Mouse (Mus musculus): ENCODE results near the gene Tcf7l2.

Tcf7l2 gene

GRCm38 (mm10) chr19:55938254-55939046, 196.8 kb downstream of the Tcf7l2 start:
- in situ Hi-C loops (cut with MboI, MseI), result no loop called here

- in situ Hi-C loops (cut with MboI, MseI), result no loop called here
These were observed 197.5 kb downstream of the Tcf7l2 start for GRCm38 (mm10) chr19:55939090-55939489.

- in situ Hi-C loops (cut with MboI, MseI), result no loop called here
These were observed 198.1 kb downstream of the Tcf7l2 start for GRCm38 (mm10) chr19:55939719-55940118.

- in situ Hi-C loops (cut with MboI, MseI), result no loop called here
These were observed 199.1 kb downstream of the Tcf7l2 start for GRCm38 (mm10) chr19:55940538-55941252.

- in situ Hi-C loops (cut with MboI, MseI), result no loop called here
These were observed 199.9 kb downstream of the Tcf7l2 start for GRCm38 (mm10) chr19:55941253-55942125.

GRCm38 (mm10) chr19:55951397-55951796, 209.8 kb downstream of the Tcf7l2 start:
- in situ Hi-C loops (cut with MboI, MseI), result no loop called here

- in situ Hi-C loops (cut with MboI, MseI), result no loop called here
These were observed 211.6 kb downstream of the Tcf7l2 start for GRCm38 (mm10) chr19:55953207-55953606.

GRCm38 (mm10) chr19:55955126-55955525, 213.5 kb downstream of the Tcf7l2 start:
- in situ Hi-C loops (cut with MboI, MseI), result loop anchor here (5.0 kb wide), 1 partner anchor 47 kb away; no protein-coding TSS in a partner anchor

GRCm38 (mm10) chr19:55956745-55957144, 215.1 kb downstream of the Tcf7l2 start:
- in situ Hi-C loops (cut with MboI, MseI), result loop anchor here (5.0 kb wide), 1 partner anchor 46 kb away; no protein-coding TSS in a partner anchor

GRCm38 (mm10) chr19:55964421-55964820, 222.8 kb downstream of the Tcf7l2 start:
- in situ Hi-C loops (cut with MboI, MseI), result no loop called here

- in situ Hi-C loops (cut with MboI, MseI), result no loop called here
These were observed 224.4 kb downstream of the Tcf7l2 start for GRCm38 (mm10) chr19:55966066-55966465.

- in situ Hi-C loops (cut with MboI, MseI), result no loop called here
These were observed 228.4 kb downstream of the Tcf7l2 start for GRCm38 (mm10) chr19:55969929-55970531.

- in situ Hi-C loops (cut with MboI, MseI), result no loop called here
These were observed 234.5 kb downstream of the Tcf7l2 start for GRCm38 (mm10) chr19:55976073-55976472.
